Mouse (Mus musculus) forebrain, embryonic 12.5 days (tissue): ENCODE measurements at regions not wholly inside any gene's neighbourhood (a gene's known extent, or its start where the extent isn't known, plus 50 kb on each side); places are given as distances from the start of the nearest gene placed in this dataset.
A peak's percentile ranks its signal among the peaks of the same experiment; 100 is the strongest.

Experiments
- ATAC-seq: fragments of 200-750 bp; cut with Nextera tagmentation; 2 replicates; pipeline ENCODE4 v1.8.0; 2017; ENCODE audit warnings: moderate TSS enrichment; ENCODE audit not compliant: low FRiP score
- H3K27ac ChIP-seq: fragments of 300-500 bp; sonication (generic); 2 replicates; pipeline ENCODE4 v1.5.1; 2016; ENCODE audit warnings: mild to moderate bottlenecking
- H3K27me3 ChIP-seq: fragments of 300-500 bp; sonication (generic); 2 replicates; pipeline ENCODE4 v1.6.1; 2016; ENCODE audit warnings: mild to moderate bottlenecking
- H3K36me3 ChIP-seq: fragments of 300-500 bp; sonication (generic); replicated peaks from 2 replicates; pipeline ENCODE4 v1.6.1; 2016; ENCODE audit warnings: mild to moderate bottlenecking
- H3K4me1 ChIP-seq: fragments of 300-500 bp; sonication (generic); 2 replicates; pipeline ENCODE4 v1.6.1; 2016
- H3K4me2 ChIP-seq: fragments of 300-500 bp; sonication (generic); 2 replicates; pipeline ENCODE4 v1.6.1; 2016; ENCODE audit warnings: mild to moderate bottlenecking, moderate library complexity
- H3K4me3 ChIP-seq: fragments of 300-500 bp; sonication (generic); replicated peaks from 2 replicates; pipeline ENCODE4 v1.5.1; 2016; ENCODE audit warnings: mild to moderate bottlenecking
- H3K9ac ChIP-seq: fragments of 300-500 bp; sonication (generic); 2 replicates; pipeline ENCODE4 v1.6.1; 2016; ENCODE audit warnings: mild to moderate bottlenecking
- H3K9me3 ChIP-seq: fragments of 300-500 bp; sonication (generic); 2 replicates; pipeline ENCODE4 v1.6.1; 2016
- WGBS: fragments of 180-500 bp; shearing (Covaris S2); methylation state at CpG from one replicate; pipeline ENCODE4 v1.1.7; 2016; 5-methylcytosine and 5-hydroxymethylcytosine counted together

- no peak overlapping the region for H3K27ac ChIP-seq
- no peak overlapping the region for H3K9ac ChIP-seq
- no peak overlapping the region for H3K4me3 ChIP-seq
- peaks cover 10% of the 10 kb centered on the region for H3K4me1 ChIP-seq
- 88% methylated on average over 4 of the region's 4 CpGs for WGBS
- no peak for ATAC-seq
- no peaks in the 10 kb centered on the region for H3K27me3 ChIP-seq
- no peak overlapping the region for H3K4me2 ChIP-seq
- no peaks in the 10 kb centered on the region for H3K9me3 ChIP-seq
- H3K36me3 ChIP-seq = no peaks in the 10 kb centered on the region
Measured at GRCm38 (mm10) chr1:90332531-90332930, 128.8 kb downstream of the Ackr3 start.

- no peaks in the 10 kb centered on the region for H3K9me3 ChIP-seq
- 85% methylated on average over 6 of the region's 6 CpGs for WGBS
- no peaks in the 10 kb centered on the region for H3K36me3 ChIP-seq
- H3K9ac ChIP-seq = no peak overlapping the region
- peaks cover 4% of the 10 kb centered on the region; the same call in 1 of the 2 replicates for H3K27me3 ChIP-seq
- H3K4me1 ChIP-seq = peaks cover 10% of the 10 kb centered on the region
- no peak overlapping the region for H3K27ac ChIP-seq
- no peak overlapping the region for H3K4me2 ChIP-seq
- ATAC-seq = no peak
- H3K4me3 ChIP-seq = no peak overlapping the region
Measured at GRCm38 (mm10) chr1:90333676-90334430, 130.1 kb downstream of the Ackr3 start.

- Histone ChIP-seq H3K9me3 (no peaks in the 10 kb centered on the region), H3K27me3 (peaks cover 4% of the 10 kb centered on the region; the same call in 1 of the 2 replicates), H3K27ac (no peak overlapping the region), H3K4me2 (no peak overlapping the region), H3K36me3 (no peaks in the 10 kb centered on the region), H3K9ac (no peak overlapping the region), H3K4me1 (peaks cover 10% of the 10 kb centered on the region), H3K4me3 (no peak overlapping the region)
- WGBS = 56% methylated on average over 25 of the region's 25 CpGs
- ATAC-seq = 0 out of 2 replicates have a peak, but pooled peaks have one; percentile 39
Measured at GRCm38 (mm10) chr1:90335001-90335747, 131.4 kb downstream of the Ackr3 start.

DNA sequence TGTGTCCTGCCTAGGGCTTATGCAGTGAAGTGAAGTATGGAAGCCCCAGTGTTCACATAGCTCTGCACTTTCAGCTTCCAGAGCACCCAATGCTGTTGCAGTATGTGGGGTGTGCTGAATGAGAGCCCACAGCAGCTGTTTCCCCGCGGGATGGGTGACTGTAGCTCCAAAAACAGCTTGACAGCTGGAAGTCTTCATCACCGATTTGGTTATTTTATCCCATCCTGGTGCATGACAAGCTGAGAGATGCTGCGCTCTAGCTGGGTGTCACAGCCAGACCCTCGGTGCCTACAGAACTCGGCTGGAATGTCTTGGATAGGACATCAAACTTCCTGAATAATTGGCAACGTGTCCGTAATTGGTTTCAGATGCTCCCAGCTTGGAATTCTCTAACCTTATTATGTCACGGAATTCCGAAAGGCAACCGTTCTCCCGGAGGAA lies 134.1 kb downstream of the Ackr3 start:
- Histone ChIP-seq H3K9ac (no peak overlapping the region), H3K27ac (no peak overlapping the region), H3K4me2 (no peak overlapping the region), H3K4me1 (peaks cover 10% of the 10 kb centered on the region), H3K9me3 (no peaks in the 10 kb centered on the region), H3K36me3 (no peaks in the 10 kb centered on the region), H3K27me3 (peaks cover 4% of the 10 kb centered on the region; the same call in 1 of the 2 replicates), H3K4me3 (no peak overlapping the region)
- no peak for ATAC-seq
- WGBS = 83% methylated on average over 12 of the region's 12 CpGs

DNA sequence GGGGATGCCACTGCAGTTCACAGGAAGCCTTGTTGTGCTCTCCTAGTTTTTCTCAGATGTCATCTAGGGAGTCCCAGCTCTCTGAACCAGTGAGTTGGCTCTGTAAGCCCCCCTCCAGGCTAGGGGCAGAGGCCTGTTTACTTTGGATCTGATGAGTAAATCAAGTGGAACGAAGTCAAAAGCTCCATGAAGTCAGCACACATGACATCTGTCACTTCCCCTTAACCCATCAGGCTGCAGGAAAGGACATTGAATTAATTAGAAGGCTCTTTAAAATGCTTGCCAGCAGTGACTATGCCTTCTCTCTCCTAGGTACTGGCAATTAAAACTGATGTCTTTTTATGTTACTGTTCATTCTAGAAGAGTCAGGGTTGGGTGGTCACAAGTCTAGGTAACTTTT lies 138.6 kb downstream of the Ackr3 start:
- Histone ChIP-seq H3K4me2 (no peak overlapping the region), H3K4me3 (no peak overlapping the region), H3K27me3 (peaks cover 4% of the 10 kb centered on the region), H3K36me3 (no peaks in the 10 kb centered on the region), H3K27ac (no peak overlapping the region), H3K9ac (no peak overlapping the region), H3K9me3 (no peaks in the 10 kb centered on the region), H3K4me1 (peaks cover 2% of the 10 kb centered on the region)
- WGBS = 41% methylated on average over 1 of the region's 1 CpGs
- ATAC-seq = no peak

DNA sequence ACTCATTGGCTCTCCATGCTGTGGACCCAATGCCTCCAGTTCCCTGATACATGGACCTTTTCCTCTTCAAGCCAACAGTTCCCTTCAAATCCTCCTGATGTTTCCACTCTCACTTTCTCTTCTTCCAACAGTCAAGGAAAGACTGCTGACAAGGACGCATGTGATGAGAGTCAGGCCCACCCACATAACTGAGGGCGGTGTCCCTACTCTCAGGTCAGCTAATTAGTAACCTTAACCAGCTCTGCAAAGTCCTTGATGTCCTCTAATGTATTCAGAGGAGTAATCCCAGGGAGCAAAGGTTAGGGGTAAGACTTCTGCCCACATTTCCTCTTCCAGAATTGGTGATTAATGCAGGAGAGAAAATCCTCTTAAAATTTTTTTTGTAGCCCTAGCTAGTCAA lies 139.7 kb downstream of the Ackr3 start:
- H3K27me3 ChIP-seq = peaks cover 3% of the 10 kb centered on the region
- H3K4me3 ChIP-seq = no peak overlapping the region
- H3K27ac ChIP-seq = no peak overlapping the region
- no peaks in the 10 kb centered on the region for H3K36me3 ChIP-seq
- no peak overlapping the region for H3K9ac ChIP-seq
- ATAC-seq = no peak
- H3K9me3 ChIP-seq = no peaks in the 10 kb centered on the region
- no peak overlapping the region for H3K4me2 ChIP-seq
- 51% methylated on average over 2 of the region's 2 CpGs for WGBS
- H3K4me1 ChIP-seq = peaks cover 2% of the 10 kb centered on the region

DNA sequence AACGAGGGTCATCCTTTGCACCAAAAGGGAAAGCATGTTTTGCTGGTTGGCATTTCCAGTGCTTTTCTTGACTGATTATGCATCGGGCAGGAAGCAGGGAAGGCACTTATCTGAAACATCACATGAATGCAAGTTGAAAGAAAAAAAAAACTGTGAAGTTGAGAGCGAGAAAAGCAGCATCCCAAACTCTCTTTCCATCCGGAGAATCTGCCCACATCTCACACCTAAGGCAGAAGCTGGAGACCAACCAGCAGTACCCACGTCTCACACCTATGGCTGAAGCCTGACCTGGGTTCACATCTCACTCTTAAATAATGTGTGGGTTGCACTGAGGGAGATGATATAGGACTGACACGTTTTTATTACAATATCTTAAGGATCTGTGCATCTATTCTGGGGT lies 143.3 kb downstream of the Ackr3 start:
- Histone ChIP-seq H3K9me3 (no peaks in the 10 kb centered on the region), H3K27me3 (no peaks in the 10 kb centered on the region; the same call in 1 of the 2 replicates), H3K4me2 (no peak overlapping the region), H3K9ac (no peak overlapping the region), H3K36me3 (no peaks in the 10 kb centered on the region), H3K4me1 (peaks cover 2% of the 10 kb centered on the region), H3K4me3 (no peak overlapping the region), H3K27ac (no peak overlapping the region)
- ATAC-seq = no peak
- WGBS = 74% methylated on average over 6 of the region's 6 CpGs

GRCm38 (mm10) chr1:90349611-90350010 lies 145.8 kb downstream of the Ackr3 start:
- Histone ChIP-seq H3K4me1 (peaks cover 16% of the 10 kb centered on the region), H3K4me2 (no peak overlapping the region), H3K9ac (no peak overlapping the region), H3K36me3 (no peaks in the 10 kb centered on the region), H3K4me3 (no peak overlapping the region), H3K9me3 (no peaks in the 10 kb centered on the region), H3K27ac (no peak overlapping the region), H3K27me3 (no peaks in the 10 kb centered on the region)
- ATAC-seq = no peak
- WGBS = 44% methylated on average over 6 of the region's 6 CpGs

- H3K27me3 ChIP-seq = no peaks in the 10 kb centered on the region
- H3K27ac ChIP-seq = no peak overlapping the region
- ATAC-seq = no peak
- no peak overlapping the region for H3K4me2 ChIP-seq
- peaks cover 14% of the 10 kb centered on the region; the same call in 1 of the 2 replicates for H3K4me1 ChIP-seq
- no peak overlapping the region for H3K9ac ChIP-seq
- H3K9me3 ChIP-seq = no peaks in the 10 kb centered on the region
- H3K4me3 ChIP-seq = no peak overlapping the region
- 9% methylated on average over 7 of the region's 7 CpGs for WGBS
- H3K36me3 ChIP-seq = no peaks in the 10 kb centered on the region
Measured at GRCm38 (mm10) chr1:90353325-90353724, 149.5 kb downstream of the Ackr3 start.

- peaks cover 14% of the 10 kb centered on the region; the same call in 1 of the 2 replicates for H3K4me1 ChIP-seq
- no peak overlapping the region for H3K4me2 ChIP-seq
- no peak overlapping the region for H3K27ac ChIP-seq
- no peaks in the 10 kb centered on the region for H3K9me3 ChIP-seq
- WGBS = 91% methylated on average over 3 of the region's 3 CpGs
- no peak overlapping the region for H3K9ac ChIP-seq
- no peak for ATAC-seq
- H3K27me3 ChIP-seq = no peaks in the 10 kb centered on the region
- H3K36me3 ChIP-seq = no peaks in the 10 kb centered on the region
- no peak overlapping the region for H3K4me3 ChIP-seq
Measured at GRCm38 (mm10) chr1:90356567-90356966, 152.8 kb downstream of the Ackr3 start.

DNA sequence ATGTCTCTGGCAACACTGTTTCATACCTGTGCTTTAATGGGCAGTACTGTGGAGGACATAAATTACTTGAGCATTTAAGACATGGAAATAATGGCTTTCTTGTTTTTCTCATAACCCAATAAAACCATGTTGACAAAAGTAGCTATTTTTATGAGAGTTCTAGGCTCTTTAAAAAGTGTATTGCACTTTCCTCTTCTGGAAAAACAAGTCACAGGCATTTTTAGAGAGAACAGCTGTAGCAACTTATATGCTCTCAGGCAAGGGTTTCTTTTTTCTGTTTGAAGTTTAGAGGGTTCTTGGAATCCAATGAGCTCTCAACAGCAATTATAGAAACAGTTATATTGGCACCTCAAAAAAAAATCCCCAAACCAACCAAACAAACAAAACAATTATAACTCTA lies 153.6 kb downstream of the Ackr3 start:
- Histone ChIP-seq H3K4me1 (peaks cover 14% of the 10 kb centered on the region; the same call in 1 of the 2 replicates), H3K9ac (no peak overlapping the region), H3K4me3 (no peak overlapping the region), H3K36me3 (no peaks in the 10 kb centered on the region), H3K27me3 (no peaks in the 10 kb centered on the region), H3K4me2 (no peak overlapping the region), H3K9me3 (no peaks in the 10 kb centered on the region), H3K27ac (no peak overlapping the region)
- ATAC-seq = no peak

- Histone ChIP-seq H3K27me3 (no peaks in the 10 kb centered on the region), H3K4me3 (no peak overlapping the region), H3K4me2 (no peak overlapping the region), H3K9me3 (no peaks in the 10 kb centered on the region), H3K4me1 (peaks cover 3% of the 10 kb centered on the region; the same call in 1 of the 2 replicates), H3K36me3 (no peaks in the 10 kb centered on the region), H3K9ac (no peak overlapping the region), H3K27ac (no peak overlapping the region)
- no peak for ATAC-seq
- 70% methylated on average over 2 of the region's 2 CpGs for WGBS
Measured at GRCm38 (mm10) chr1:90358971-90359370, 155.2 kb downstream of the Ackr3 start.
